Mouse (Mus musculus) brain, embryonic 18.5 days (tissue): ENCODE data around the gene Zfp800.

Experiments used
- DNase-seq: peaks from one replicate; pipeline ENCODE4 v3.0.0-alpha.2; 2012; ENCODE audit warnings: low read depth, low spot score

Gene Zfp800

DNA sequence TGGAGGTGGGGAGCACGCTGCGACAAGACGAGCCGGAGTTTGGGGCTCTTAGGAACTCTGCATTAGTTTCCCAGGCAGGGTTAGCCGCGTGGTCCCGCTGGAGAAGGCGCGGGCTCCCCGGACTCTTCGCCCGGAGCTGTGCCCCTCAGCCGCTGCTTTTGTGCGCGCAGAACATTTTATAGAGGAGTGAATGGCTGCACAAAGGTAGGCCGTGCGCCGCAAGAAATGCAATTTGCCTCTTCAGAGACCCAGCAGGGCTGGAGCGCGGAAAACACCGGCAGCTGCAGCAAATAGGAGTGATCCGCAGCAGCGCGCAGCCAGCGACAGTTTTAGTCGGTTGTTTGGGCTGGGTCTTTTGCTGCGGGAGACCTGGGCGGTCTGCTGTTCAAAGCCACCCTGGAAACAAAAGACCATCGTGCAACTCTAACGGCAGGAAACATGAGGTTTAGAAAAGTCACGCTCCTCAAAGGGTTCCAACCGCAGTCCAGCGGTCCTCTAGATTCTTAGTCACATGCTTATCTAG is at the start of gene Zfp800:
TSS of gene Zfp800 (minus strand) at position 325 of the 523 bp plus-strand sequence.
- DNase-seq: no peak

DNA sequence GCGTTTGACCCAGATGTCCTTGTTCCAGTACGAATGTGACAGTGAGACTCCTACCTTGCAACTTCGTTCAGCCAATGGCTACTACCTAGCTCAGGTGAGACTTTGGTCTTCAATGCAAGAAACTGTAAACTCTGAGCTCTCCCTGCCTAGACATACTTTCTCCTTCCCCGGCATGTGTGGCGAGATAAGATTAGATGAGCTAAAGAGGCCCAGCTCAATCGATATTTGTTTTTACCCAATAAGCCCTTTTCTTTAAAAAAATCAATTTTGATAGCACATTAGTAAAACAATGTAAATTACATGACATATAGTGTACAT is 33.7 kb upstream of the Zfp800 start:
- DNase-seq: no peak

DNA sequence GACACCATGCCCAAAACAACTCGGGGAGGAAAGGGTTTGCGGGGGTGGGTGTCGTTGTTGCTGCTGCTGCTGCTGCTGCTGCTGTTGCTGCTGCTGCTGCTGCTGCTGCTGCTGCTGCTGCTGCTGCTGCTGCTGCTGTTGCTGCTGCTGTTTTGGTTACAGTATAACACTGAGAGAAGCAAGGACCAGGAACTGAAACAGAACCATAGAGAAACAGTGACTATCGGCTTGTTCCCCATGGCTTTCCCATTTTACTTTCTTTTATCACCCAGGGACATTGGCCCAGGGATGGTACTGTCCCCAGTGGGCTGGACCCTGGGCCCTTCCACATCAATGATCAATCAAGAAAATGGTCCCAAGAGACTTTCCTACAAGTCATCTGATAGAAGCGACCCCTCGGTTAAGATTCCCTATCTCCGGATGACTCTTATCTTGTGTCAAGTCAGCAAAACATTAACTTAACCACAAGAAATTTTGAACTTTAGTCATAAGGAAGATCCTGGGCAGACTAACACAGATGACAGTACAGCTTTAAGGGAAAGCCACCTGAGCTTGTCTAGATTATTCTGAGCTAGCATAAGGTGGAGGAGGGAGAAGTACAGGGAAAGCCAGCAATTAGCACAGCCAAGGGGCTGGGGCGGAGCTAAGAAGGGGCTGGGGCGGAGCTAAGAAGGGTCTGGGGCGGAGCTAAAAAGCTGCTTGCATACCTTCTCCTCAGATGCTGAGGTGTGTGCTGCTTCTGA is 33.2 kb upstream of the Zfp800 start:
- no peak for DNase-seq

DNA sequence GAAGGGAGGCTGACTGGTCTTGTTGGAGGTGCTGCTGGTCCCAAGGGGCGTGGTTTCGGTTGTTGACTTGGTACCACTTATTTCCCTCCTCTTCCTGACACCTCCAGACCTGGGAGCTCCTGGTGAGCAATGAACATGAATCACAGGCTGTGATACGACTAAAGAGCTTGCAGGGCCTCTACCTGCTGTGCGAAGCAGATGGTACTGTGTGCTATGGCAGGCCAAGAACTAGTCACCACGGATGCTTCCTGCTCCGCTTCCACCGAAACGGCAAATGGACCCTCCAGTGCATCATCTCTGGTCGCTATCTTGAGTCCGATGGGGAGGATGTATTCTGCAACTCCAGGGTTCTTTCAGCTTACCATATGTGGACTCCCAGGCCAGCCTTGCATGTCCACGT is 32.1 kb upstream of the Zfp800 start:
- DNase-seq: no peak

- no peak for DNase-seq
Observed at GRCm38 (mm10) chr6:28428290-28428689, 30.5 kb upstream of the Zfp800 start, which contains the start of gene Gcc1. Gene Gcc1, minus strand, starts transcription at chr6:28428390.

GRCm38 (mm10) chr6:28427096-28427839 is 29.5 kb upstream of the Zfp800 start, which contains the start of gene Fscn3:
Gene Fscn3, plus strand, starts transcription at chr6:28427789.
- DNase-seq: no peak

DNA sequence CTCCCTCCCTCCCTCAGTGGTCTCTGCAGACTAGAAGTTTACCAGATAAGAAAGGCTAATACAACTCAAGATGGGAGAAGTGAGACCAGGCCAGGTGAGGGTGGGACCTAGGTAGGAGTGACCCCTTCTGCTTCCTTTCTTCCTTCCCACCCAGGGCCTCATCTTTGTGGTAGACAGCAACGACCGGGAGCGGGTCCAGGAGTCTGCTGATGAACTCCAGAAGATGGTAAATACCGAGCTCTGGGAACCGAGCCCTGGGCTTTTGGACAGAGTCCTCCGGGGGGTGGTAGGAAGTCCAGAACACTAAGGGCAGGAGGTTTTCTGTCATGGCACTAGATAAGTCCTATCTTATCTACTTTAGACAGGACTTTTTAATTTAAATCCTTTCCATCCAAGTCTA is 27.2 kb upstream of the Zfp800 start:
- DNase-seq: no peak

DNA sequence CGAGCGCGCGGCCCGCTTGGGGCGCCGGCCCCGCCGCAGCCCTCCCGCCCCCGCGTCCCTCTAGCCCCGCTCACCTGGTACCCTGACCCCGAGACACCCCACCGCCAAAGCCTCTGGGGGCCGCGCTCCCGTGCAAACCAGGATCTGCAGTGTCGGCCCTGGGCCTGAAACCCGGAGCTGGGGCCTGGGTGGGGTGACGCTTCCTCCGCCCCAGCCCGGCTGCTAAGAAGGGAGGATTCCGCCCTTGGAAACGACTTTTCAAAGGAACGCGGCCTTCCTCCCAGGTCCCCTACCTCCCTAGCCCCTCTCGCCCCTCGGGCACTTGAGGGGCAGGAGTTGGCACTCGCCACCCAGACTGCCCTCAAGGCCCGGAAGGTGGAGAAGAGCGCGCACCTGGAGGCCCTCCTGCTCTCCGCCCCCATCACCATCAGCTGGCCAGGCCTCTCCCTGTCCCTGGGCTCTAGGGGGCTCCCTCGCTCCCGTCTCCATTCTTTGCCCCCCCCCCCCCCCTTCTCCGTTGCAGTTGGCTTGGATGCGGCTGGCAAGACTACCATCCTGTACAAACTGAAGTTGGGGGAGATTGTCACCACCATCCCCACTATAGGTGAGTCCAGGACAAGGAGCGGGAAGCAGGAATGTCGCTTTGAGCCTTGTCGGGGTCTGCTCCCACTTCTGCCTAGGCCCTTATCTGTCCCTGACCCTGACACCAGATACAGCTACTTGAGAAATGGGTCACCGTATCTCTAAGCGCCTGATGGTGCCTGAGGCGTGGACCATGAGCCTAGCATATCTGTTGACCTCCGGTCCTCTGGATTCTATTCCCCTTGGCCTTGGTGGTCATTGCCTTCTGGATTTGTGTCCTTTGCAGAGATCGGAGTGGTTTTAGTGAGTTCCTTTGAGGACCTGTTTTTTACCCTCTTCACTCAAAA is 26.2 kb upstream of the Zfp800 start:
- no peak for DNase-seq

DNA sequence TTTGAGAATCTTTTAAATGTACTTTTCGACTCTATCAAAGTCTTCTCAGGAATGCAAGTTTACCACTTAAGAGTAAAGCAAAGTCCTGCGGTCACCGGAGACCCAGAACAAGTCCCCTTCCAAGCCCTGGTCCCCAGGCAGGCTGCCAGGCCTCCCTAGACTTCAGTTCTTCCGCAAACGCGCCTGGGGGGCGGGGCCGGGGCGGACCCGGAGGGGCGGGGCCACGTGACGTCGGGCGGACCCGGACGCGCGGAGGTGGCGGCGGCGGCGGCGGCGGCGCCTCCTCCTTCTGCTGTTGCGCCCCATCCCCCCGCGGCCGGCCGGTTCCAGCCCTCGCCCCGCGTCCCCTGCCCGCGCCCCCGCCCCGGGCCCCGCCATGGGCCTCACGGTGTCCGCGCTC is 25.5 kb upstream of the Zfp800 start, which contains the start of gene Arf5:
TSS of gene Arf5 (plus strand) at position 248 of the 400 bp plus-strand sequence.
- DNase-seq: peak; percentile 52

DNA sequence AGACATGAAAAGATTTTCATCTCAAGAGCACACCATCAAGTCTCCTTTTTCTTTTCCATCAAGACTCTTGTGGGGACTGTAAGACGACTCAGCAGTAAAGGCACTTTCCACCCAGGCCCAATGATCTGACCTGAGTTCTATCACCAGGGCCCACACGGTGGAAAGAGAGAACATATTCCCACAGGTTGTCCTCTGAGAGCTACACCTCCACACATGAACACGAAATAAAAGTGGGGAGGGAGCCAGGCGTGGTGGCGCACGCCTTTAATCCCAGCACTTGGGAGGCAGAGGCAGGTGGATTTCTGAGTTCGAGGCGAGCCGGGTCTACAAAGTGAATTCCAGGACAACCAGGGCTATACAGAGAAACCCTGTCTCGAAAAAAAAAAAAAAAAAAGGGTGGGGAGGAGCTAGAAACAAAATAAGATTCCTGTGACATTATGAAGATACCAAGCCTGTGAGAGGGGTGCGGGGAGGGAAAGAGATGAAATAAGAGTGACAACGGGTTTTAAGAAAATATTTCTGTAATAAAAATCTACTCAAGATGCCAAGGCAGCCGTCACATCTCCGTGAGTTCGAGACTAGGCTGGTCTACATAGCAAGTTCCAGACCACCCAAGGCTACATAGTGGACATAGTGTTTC is 25.0 kb upstream of the Zfp800 start:
- DNase-seq: no peak

DNA sequence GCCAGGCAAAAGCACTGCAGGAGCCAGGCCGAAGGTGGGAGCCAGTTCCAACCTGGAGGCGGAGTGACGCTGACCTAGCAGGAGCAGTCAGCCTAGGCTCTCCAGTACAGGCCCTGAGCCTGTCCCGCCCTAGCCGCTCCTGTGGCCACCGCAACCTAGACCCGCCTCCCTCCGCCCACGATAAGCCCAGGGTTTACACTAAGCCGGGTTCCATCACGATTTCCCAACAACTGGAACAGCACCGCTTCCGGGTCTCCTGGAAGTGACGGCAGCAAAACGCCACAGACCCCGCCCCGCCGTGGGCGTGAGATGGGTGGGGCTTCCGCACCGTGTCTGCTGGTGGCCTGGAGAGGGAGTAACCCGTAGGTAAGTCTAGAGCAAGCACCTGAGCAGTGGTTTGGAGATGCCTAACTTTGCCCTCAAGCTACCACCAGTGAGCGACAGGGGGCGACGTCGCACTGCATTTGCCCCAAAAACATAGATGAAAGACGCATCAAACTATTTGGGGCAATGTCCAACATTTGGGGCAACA is 23.7 kb upstream of the Zfp800 start:
- DNase-seq: peak; percentile 74

DNA sequence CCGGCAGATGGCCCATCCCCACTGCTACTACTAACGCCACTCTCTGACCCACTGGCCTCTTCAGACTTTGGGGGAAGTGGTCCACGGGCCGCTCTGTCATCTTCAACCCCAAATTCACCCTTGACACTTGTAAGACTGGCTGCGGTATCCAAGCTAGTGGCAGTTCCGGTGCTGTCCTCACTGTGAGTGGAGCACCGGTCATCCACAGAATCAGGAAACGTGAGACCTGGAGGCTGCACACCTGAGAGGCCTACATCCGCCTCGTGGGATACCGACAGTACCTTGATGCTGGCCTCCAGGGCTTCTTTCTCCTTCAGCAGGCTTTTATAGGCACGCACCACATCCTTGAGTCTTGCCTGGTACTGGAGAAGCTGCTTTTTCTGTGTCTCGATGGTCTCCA is 23.1 kb upstream of the Zfp800 start:
- DNase-seq: no peak

- no peak for DNase-seq
Observed at GRCm38 (mm10) chr6:28420361-28420760, 22.6 kb upstream of the Zfp800 start.

GRCm38 (mm10) chr6:28419673-28420072 is 21.9 kb upstream of the Zfp800 start:
- DNase-seq: no peak

- no peak for DNase-seq
Observed at GRCm38 (mm10) chr6:28418449-28418848, 20.6 kb upstream of the Zfp800 start.

DNA sequence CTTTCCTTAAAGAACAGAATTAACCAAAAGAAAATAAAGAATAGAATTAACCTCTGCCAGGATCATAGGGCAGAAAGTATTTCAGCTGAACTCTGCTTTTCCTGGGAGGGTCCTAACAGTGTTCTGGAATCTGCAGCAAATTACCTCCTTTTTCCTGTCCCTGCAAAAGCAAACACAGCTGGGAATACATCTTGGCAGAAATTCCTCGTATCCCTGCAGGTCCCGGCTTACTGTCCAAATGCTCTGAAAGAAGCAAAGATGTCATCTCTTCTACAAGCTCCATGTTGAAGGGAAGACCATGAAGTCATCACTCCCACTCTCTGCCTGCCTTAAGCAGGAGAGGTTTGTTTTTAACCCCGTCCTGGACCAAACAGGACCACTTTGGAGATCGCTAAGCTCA is 19.2 kb upstream of the Zfp800 start:
- no peak for DNase-seq

DNA sequence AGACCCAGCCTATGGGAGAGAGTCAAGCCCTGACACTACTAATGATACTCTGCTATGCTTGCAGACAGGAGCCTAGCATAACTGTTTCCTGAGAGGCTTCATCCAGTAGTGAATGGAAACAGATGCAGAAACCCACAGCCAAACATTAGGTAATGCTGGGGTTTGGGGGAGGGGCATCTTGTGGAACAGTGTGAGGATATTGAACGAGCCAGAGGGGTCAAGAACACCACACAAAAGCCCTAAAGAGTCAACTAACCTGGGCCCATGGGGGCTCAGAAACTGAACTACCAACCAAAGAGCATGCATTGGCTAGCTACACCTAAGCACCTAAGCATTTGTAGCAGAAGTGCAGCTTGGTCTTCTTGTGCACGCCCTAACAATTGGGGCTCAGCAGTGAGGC is 13.4 kb upstream of the Zfp800 start:
- DNase-seq: no peak

DNA sequence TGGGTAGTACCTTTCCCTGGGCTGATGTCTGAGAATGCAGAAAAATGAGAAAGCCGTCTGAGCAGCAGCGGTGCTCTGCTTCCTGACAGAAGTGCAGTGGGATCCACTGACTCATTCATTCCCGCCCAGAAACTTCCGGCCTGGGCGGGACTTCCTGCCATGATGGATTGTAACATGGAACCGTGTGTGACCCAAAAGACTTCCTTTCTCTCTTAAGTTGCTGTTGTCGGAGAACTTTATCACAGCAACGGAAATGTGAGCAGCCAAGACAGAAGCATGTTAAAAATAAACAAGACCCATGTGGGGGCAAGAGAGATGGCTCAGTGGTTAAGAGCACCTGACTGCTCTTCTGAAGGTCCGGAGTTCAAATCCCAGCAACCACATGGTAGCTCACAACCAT is 12.2 kb upstream of the Zfp800 start:
- no peak for DNase-seq

DNA sequence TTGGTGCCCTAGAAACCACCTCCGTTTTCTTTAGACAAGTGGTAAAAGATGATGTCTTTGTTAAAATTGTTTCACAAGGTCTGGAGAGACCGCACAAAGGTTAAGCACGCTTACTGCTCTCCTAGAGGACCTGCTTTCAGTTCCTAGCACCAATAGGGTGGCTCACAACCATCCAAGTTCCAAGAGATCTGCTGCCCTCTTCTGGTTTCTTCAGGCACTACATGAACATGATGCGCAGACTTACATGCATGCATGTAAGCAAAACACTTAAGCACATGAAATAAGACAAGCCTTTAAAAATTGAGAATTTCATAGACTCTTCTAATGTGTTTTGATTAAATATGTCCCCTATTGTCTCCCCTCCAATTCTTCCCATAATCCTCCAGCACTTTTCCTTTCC is 2.0 kb upstream of the Zfp800 start:
- no peak for DNase-seq

GRCm38 (mm10) chr6:28398726-28399125 is 921 bp upstream of the Zfp800 start:
- DNase-seq: no peak

DNA sequence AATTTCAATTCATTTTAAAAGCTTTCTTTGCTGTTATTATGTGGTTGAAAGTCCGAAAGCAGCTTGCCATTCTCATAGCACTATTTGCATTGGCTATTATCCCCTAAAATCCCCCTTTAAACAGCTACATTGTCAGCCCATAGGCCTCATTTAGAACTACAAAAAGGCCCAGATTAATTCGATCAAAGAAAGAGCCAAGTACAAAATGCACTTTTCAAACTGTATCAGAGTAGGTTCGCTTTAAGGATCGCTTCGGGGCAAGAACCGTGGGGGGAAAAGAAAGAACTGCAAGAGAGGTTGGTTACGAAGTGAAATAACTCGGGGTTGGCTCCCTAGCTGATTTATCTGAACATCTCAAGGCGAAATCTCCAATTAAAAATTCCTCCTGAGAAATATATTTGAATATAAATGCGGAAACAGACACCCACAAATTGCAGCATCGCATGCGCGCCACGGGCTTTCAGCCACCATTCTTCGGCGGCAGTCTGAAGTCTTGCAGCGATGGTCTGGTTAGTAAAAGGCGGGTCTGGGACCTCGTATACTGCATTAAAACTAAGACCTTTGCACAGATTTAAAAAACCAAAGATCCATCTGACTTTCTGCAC is 850 bp downstream of the Zfp800 start:
- no peak for DNase-seq
